Mouse (Mus musculus) MEL (cell line): ENCODE results near the gene Ctnnbl1. TPM values are rescaled to one million over a fixed set of nuclear protein-coding genes. Genes with fewer than 3 reads are reported as not detected.

Source experiments
- DNase-seq: peaks from one replicate; pipeline ENCODE4 v3.0.0; 2011; ENCODE audit warnings: low read depth, low spot score
- H3K27ac ChIP-seq: 2 replicates; pipeline ENCODE4 v1.5.1; 2012; ENCODE audit warnings: low read depth, mild to moderate bottlenecking, control low read depth, low read length, moderate library complexity; ENCODE audit not compliant: control insufficient read depth
- H3K27me3 ChIP-seq, 2 experiments: fragments of 150-350 bp in 1 of 2; sonication (generic) in 1 of 2; 2 replicates each; pipeline ENCODE4 v1.6.1; 2012; ENCODE audit warnings: low read length in 2 of 2, mild to moderate bottlenecking in 2 of 2, improper control_type of control experiment in 1 of 2, moderate library complexity in 1 of 2; ENCODE audit not compliant: insufficient read depth in 2 of 2, control insufficient read depth in 1 of 2
- H3K36me3 ChIP-seq, 2 experiments: 2 replicates each; pipeline ENCODE4 v1.6.1; 2012 to 2014; ENCODE audit warnings: low read length in 2 of 2, improper control_type of control experiment in 1 of 2, inconsistent platforms in 1 of 2, mild to moderate bottlenecking in 1 of 2; ENCODE audit not compliant: insufficient read depth in 2 of 2, control insufficient read depth in 1 of 2
- H3K4me1 ChIP-seq, 2 experiments: fragments of 150-350 bp in 1 of 2; sonication (generic) in 1 of 2; 2 replicates each; pipeline ENCODE4 v1.6.1; 2012; ENCODE audit warnings: low read length in 2 of 2, improper control_type of control experiment in 1 of 2, mild to moderate bottlenecking in 1 of 2; ENCODE audit not compliant: insufficient read depth in 2 of 2, control insufficient read depth in 1 of 2
- H3K4me3 ChIP-seq, 2 experiments: fragments of 150-350 bp in 1 of 2; sonication (generic) in 1 of 2; 2 replicates each; pipeline ENCODE4 v1.5.1; 2012; ENCODE audit warnings: low read depth in 2 of 2, low read length in 2 of 2, mild to moderate bottlenecking in 2 of 2, moderate library complexity in 2 of 2, control low read depth in 1 of 2, improper control_type of control experiment in 1 of 2; ENCODE audit not compliant: control insufficient read depth in 1 of 2, insufficient read depth in 1 of 2
- H3K79me2 ChIP-seq: 2 replicates; pipeline ENCODE4 v1.6.1; 2012; ENCODE audit warnings: mild to moderate bottlenecking, low read length, moderate library complexity; ENCODE audit not compliant: control insufficient read depth, poor library complexity, insufficient read depth
- H3K9ac ChIP-seq: 2 replicates; pipeline ENCODE4 v1.6.1; 2012; ENCODE audit warnings: low read depth, mild to moderate bottlenecking, control low read depth, low read length, moderate library complexity; ENCODE audit not compliant: control insufficient read depth, poor library complexity, severe bottlenecking
- H3K9me3 ChIP-seq: fragments of 150-350 bp; sonication (generic); replicated peaks from 2 replicates; pipeline ENCODE4 v1.6.1; 2012; ENCODE audit warnings: mild to moderate bottlenecking, low read length, improper control_type of control experiment, moderate library complexity; ENCODE audit not compliant: insufficient read depth
- BHLHE40 ChIP-seq: IDR thresholded peaks from 2 replicates; pipeline ENCODE4 v1.6.1; 2012; ENCODE audit warnings: low read depth, mild to moderate bottlenecking, inconsistent platforms, low read length, improper control_type of control experiment, borderline replicate concordance
- CHD1 ChIP-seq: IDR thresholded peaks from 2 replicates; pipeline ENCODE4 v1.6.1; 2012; ENCODE audit warnings: low read depth, mild to moderate bottlenecking, inconsistent platforms, low read length, improper control_type of control experiment
- CHD2 ChIP-seq: IDR thresholded peaks from 2 replicates; pipeline ENCODE4 v1.6.1; 2011; ENCODE audit warnings: low read length, improper control_type of control experiment
- ELF1 ChIP-seq: IDR thresholded peaks from 2 replicates; pipeline ENCODE4 v1.6.1; 2014; ENCODE audit warnings: low read depth, mild to moderate bottlenecking, inconsistent platforms, low read length, improper control_type of control experiment, moderate library complexity
- EP300 ChIP-seq, 2 experiments: IDR thresholded peaks; 2 replicates each; pipeline ENCODE4 v1.6.1; 2011; ENCODE audit warnings: improper control_type of control experiment in 2 of 2, low read length in 2 of 2, low read depth in 1 of 2, mild to moderate bottlenecking in 1 of 2
- ETS1 ChIP-seq: IDR thresholded peaks from 2 replicates; pipeline ENCODE4 v1.6.1; 2012; ENCODE audit warnings: low read depth, mild to moderate bottlenecking, inconsistent platforms, low read length, improper control_type of control experiment, moderate library complexity
- GABPA ChIP-seq: IDR thresholded peaks from 2 replicates; pipeline ENCODE4 v1.6.1; 2012; ENCODE audit warnings: low read depth, mild to moderate bottlenecking, inconsistent platforms, low read length, improper control_type of control experiment, moderate library complexity
- GATA1 ChIP-seq: IDR thresholded peaks from 2 replicates; pipeline ENCODE4 v1.6.1; 2011; ENCODE audit warnings: low read depth, low read length, improper control_type of control experiment
- KAT2A ChIP-seq: conservative IDR thresholded peaks from 2 replicates; pipeline ENCODE4 v1.6.1; 2012; ENCODE audit warnings: low read depth, low read length, improper control_type of control experiment, inconsistent platforms
- MAFK ChIP-seq: IDR thresholded peaks from 2 replicates; pipeline ENCODE4 v1.6.1; 2011; ENCODE audit warnings: low read depth, mild to moderate bottlenecking, low read length, improper control_type of control experiment, borderline replicate concordance
- MAZ ChIP-seq: IDR thresholded peaks from 2 replicates; pipeline ENCODE4 v1.6.1; 2012; ENCODE audit warnings: low read depth, mild to moderate bottlenecking, inconsistent platforms, low read length, improper control_type of control experiment
- MEF2A ChIP-seq: IDR thresholded peaks from 2 replicates; pipeline ENCODE4 v1.6.1; 2014; ENCODE audit warnings: low read depth, mild to moderate bottlenecking, inconsistent platforms, low read length, improper control_type of control experiment; ENCODE audit not compliant: poor library complexity, insufficient replicate concordance, severe bottlenecking; ENCODE audit errors: extremely low read depth
- MXI1 ChIP-seq: IDR thresholded peaks from 2 replicates; pipeline ENCODE4 v1.6.1; 2011; ENCODE audit warnings: mild to moderate bottlenecking, low read depth, low read length, improper control_type of control experiment
- MYB ChIP-seq: IDR thresholded peaks from 2 replicates; pipeline ENCODE4 v1.6.1; 2011; ENCODE audit warnings: mild to moderate bottlenecking, low read depth, low read length, improper control_type of control experiment
- MYC ChIP-seq: IDR thresholded peaks from 2 replicates; pipeline ENCODE4 v1.6.1; 2011; ENCODE audit warnings: low read depth, mild to moderate bottlenecking, low read length, improper control_type of control experiment, moderate library complexity
- NELFE ChIP-seq: IDR thresholded peaks from 2 replicates; pipeline ENCODE4 v1.6.1; 2011; ENCODE audit warnings: low read depth, low read length, improper control_type of control experiment
- NRF1 ChIP-seq: IDR thresholded peaks from 2 replicates; pipeline ENCODE4 v1.6.1; 2014; ENCODE audit warnings: low read depth, mild to moderate bottlenecking, inconsistent platforms, low read length, improper control_type of control experiment, moderate library complexity; ENCODE audit not compliant: poor library complexity, insufficient read depth, severe bottlenecking
- RCOR1 ChIP-seq: IDR thresholded peaks from 2 replicates; pipeline ENCODE4 v1.6.1; 2012; ENCODE audit warnings: low read depth, mild to moderate bottlenecking, inconsistent platforms, low read length, improper control_type of control experiment
- SIN3A ChIP-seq: IDR thresholded peaks from 2 replicates; pipeline ENCODE4 v1.6.1; 2012; ENCODE audit warnings: low read length, improper control_type of control experiment, inconsistent platforms
- TAL1 ChIP-seq: IDR thresholded peaks from 2 replicates; pipeline ENCODE4 v1.6.1; 2012; ENCODE audit warnings: mild to moderate bottlenecking, inconsistent platforms, low read length, moderate library complexity, mixed read lengths
- TCF12 ChIP-seq: IDR thresholded peaks from 2 replicates; pipeline ENCODE4 v1.6.1; 2014; ENCODE audit warnings: low read depth, mild to moderate bottlenecking, inconsistent platforms, low read length, improper control_type of control experiment, moderate library complexity
- USF1 ChIP-seq: IDR thresholded peaks from 2 replicates; pipeline ENCODE4 v1.6.1; 2014; ENCODE audit warnings: low read depth, mild to moderate bottlenecking, inconsistent platforms, low read length, improper control_type of control experiment, moderate library complexity
- USF2 ChIP-seq, 2 experiments: IDR thresholded peaks; 2 replicates each; pipeline ENCODE4 v1.6.1; 2011 to 2012; ENCODE audit warnings: improper control_type of control experiment in 2 of 2, low read length in 2 of 2, borderline replicate concordance in 1 of 2, inconsistent platforms in 1 of 2, low read depth in 1 of 2, mild to moderate bottlenecking in 1 of 2; ENCODE audit not compliant: insufficient read depth in 1 of 2
- ZC3H11A ChIP-seq: IDR thresholded peaks from 2 replicates; pipeline ENCODE4 v1.6.1; 2012; ENCODE audit warnings: low read depth, mild to moderate bottlenecking, inconsistent platforms, low read length, improper control_type of control experiment
- ZKSCAN1 ChIP-seq: IDR thresholded peaks from 2 replicates; pipeline ENCODE4 v1.6.1; 2012; ENCODE audit warnings: low read depth, mild to moderate bottlenecking, inconsistent platforms, low read length, improper control_type of control experiment, moderate library complexity
- ZNF384 ChIP-seq: IDR thresholded peaks from 2 replicates; pipeline ENCODE4 v1.6.1; 2012; ENCODE audit warnings: low read depth, mild to moderate bottlenecking, inconsistent platforms, low read length, improper control_type of control experiment
- polyA plus RNA-seq, 2 experiments: library from polyadenylated mRNA; stranded (reverse) in 1 of 2; unstranded in 1 of 2; fragments of >175 nt in 1 of 2; fragments of >200 nt in 1 of 2; gene quantifications; 2 replicates each; pipeline versions ENCODE4 v1.2.1 to v1.2.4; 2012; ENCODE audit warnings: low replicate concordance in 2 of 2, low read depth in 1 of 2; ENCODE audit not compliant: insufficient read length in 2 of 2, insufficient read depth in 1 of 2, missing spikeins in 1 of 2
- total RNA-seq: library from RNA; depleted of rRNA; stranded (reverse); fragments of 300-350 nt; gene quantifications from 2 replicates; pipeline ENCODE4 v1.2.3, GENCODE M21; 2012

Gene Ctnnbl1
- total and polyA plus RNA-seq, 3 experiments, result 60.7 to 61.7 TPM; not detected in 1

DNA sequence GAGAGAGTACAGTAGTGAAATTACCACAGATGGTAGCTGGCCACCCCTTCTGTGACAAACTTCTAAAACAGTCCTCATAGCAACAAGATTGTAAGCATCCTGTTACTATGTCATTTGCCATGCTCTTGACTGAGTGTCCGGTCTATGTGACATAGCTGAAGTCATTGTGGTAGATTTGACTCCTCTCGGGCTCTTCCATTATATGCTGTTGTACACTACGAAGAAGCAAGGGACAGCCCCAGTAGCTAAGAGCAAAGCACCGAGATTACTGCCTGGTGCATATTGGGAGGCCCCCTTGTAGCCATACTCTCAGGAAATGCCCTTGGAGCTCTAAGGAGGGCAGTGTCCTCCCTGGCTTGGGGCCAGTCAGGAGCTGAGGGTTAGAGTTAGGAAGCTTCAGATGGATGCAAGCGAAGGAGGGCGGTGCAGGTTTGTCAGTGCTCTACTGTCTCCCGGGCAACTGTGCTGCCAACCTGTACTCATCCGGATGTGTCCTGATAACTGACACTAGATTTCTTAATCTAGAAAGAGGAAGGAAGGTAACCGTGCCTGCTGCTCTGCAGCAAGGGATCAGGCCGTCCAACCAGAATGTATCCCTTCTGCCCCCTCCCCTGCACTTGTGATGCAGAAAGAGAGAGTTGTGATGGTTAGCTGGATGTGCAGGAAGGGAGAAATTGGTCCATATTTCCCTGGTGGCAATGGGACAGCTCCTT lies 55.8 kb downstream of the Ctnnbl1 start (continued):
- TF ChIP-seq RCOR1 (peak; percentile 79), CHD1 (no peak), ELF1 (no peak)

DNA sequence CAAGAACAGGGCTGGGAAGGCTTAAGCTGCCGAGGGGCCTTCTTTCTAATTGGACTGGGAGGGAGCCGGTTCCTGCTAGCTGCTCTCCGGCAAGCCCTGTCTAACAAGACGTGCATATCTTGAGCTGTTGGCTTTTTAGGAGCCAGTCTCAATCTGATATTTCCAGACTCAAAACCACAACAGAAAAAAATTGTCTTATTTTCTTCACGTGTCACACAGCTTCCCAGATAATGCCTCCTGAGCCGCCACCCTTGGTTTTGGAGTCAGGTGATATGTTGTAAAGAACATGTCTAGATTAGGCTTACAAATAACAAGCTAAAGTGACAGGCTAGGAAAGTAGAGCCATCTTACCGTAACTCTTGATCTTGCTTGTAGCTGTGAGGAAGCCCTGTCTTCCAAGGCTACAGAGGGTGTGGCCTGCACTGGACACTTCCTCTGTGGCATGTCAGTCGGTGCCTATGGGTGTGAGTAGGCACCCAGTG lies 56.7 kb downstream of the Ctnnbl1 start:
- H3K27ac ChIP-seq, result peak overlapping the region; percentile 90
- H3K36me3 ChIP-seq, result peaks cover 0 to 23% of the 10 kb centered on the region in 2 experiments; a peak in 2 of 4 replicates
- no peaks in the 10 kb centered on the region for H3K9me3 ChIP-seq
- H3K9ac ChIP-seq, result peak overlapping the region; percentile 19
- peaks cover 6 to 24% of the 10 kb centered on the region in 2 experiments for H3K4me1 ChIP-seq
- peak; percentile 80 for DNase-seq
- H3K4me3 ChIP-seq, result peak overlapping the region; percentile 1 to 14; a peak in 3 of 4 replicates
- H3K79me2 ChIP-seq, result no peaks in the 10 kb centered on the region
- 0 out of 2 replicates have a peak, but pooled peaks have one; percentile 10 for TF ChIP-seq NELFE
- peak; percentile 78 for TF ChIP-seq GATA1
- TF ChIP-seq MYB, result peak; percentile 67
- peak; percentile 55; the same call in 1 of the 2 replicates for TF ChIP-seq MYC
- peak; percentile 91 for TF ChIP-seq RCOR1
- TF ChIP-seq USF2 (IDR thresholded peaks at IDR 0.05; ENCODE audit: borderline replicate concordance in 1 of 2, insufficient read depth in 1 of 2, low read depth in 1 of 2, low read length in 2 of 2), result 0 out of 4 replicates have a peak, but pooled peaks of 1 of the 2 experiments have one; percentile 34
- TF ChIP-seq ZKSCAN1, result no peak
- peak; percentile 89 for TF ChIP-seq USF1
- peak; percentile 63; the same call in 1 of the 2 replicates for TF ChIP-seq MAFK
- peak; percentile 93 for TF ChIP-seq ETS1
- TF ChIP-seq CHD2, result no peak
- peak; percentile 99 for TF ChIP-seq BHLHE40
- peak; percentile 74 to 89 for TF ChIP-seq EP300 (IDR thresholded peaks at IDR 0.05; ENCODE audit: low read depth in 1 of 2, low read length in 2 of 2)
- no peak for TF ChIP-seq ZC3H11A
- peak; percentile 70 for TF ChIP-seq TCF12
- peak; percentile 21; the same call in 1 of the 2 replicates for TF ChIP-seq TAL1
- TF ChIP-seq SIN3A, result peak; percentile 84
- TF ChIP-seq KAT2A, result no peak; the same call in 1 of the 2 replicates
- TF ChIP-seq NRF1, result no peak
- peak; percentile 82 for TF ChIP-seq MXI1
- TF ChIP-seq MEF2A, result no peak
- TF ChIP-seq GABPA, result no peak
- 0 out of 2 replicates have a peak, but pooled peaks have one; percentile 52 for TF ChIP-seq MAZ
- TF ChIP-seq ZNF384, result peak; percentile 94
- H3K27me3 ChIP-seq, result no peaks in the 10 kb centered on the region
